Mouse (Mus musculus) ovary, postnatal 14 days (tissue): ENCODE data around the gene Mcrip1.
"Not testable (repeated sequence)": the region's sequence is repeated elsewhere in the genome, so short reads cannot be mapped to it uniquely, and the experiment has no call there.

Experiments
- DNase-seq: peaks from one replicate; pipeline ENCODE4 v3.0.0; 2022; ENCODE audit warnings: low spot score

The Mcrip1 gene

GRCm38 (mm10) chr11:120549168-120549945, at the start of gene Mcrip1:
TSS of gene Mcrip1 (minus strand) at chr11:120549727.
- peak; percentile 91 for DNase-seq

GRCm38 (mm10) chr11:120598990-120599549, 49.5 kb upstream of the Mcrip1 start:
- DNase-seq, result no peak

- peak; percentile 90 for DNase-seq
Observed at GRCm38 (mm10) chr11:120598283-120598989, 48.9 kb upstream of the Mcrip1 start, which contains the start of the genes Alyref and Anapc11. TSS of gene Alyref (minus strand) at chr11:120598365. TSS of gene Anapc11 (plus strand) at chr11:120598421.

- no peak for DNase-seq
Observed at GRCm38 (mm10) chr11:120597240-120598235, 48.0 kb upstream of the Mcrip1 start.

- DNase-seq, result no peak
Observed at GRCm38 (mm10) chr11:120588531-120588930, 39.0 kb upstream of the Mcrip1 start.

GRCm38 (mm10) chr11:120583937-120584336, 34.4 kb upstream of the Mcrip1 start:
- no peak for DNase-seq

GRCm38 (mm10) chr11:120582982-120583293, 33.4 kb upstream of the Mcrip1 start:
- DNase-seq, result not testable (repeated sequence)

GRCm38 (mm10) chr11:120582268-120582981, 32.9 kb upstream of the Mcrip1 start:
- DNase-seq, result no peak

- DNase-seq, result peak; percentile 86
Observed at GRCm38 (mm10) chr11:120581490-120582267, 32.2 kb upstream of the Mcrip1 start, which contains the start of gene Arhgdia. TSS of gene Arhgdia (minus strand) at chr11:120581624.

- no peak for DNase-seq
Observed at GRCm38 (mm10) chr11:120580871-120581331, 31.4 kb upstream of the Mcrip1 start.

- no peak for DNase-seq
Observed at GRCm38 (mm10) chr11:120580190-120580589, 30.7 kb upstream of the Mcrip1 start.

GRCm38 (mm10) chr11:120579316-120580107, 30.0 kb upstream of the Mcrip1 start:
- peak; percentile 63 for DNase-seq

GRCm38 (mm10) chr11:120578694-120579243, 29.2 kb upstream of the Mcrip1 start:
- DNase-seq, result no peak

- DNase-seq, result no peak
Observed at GRCm38 (mm10) chr11:120578024-120578693, 28.6 kb upstream of the Mcrip1 start.

- DNase-seq, result no peak
Observed at GRCm38 (mm10) chr11:120577211-120578023, 27.9 kb upstream of the Mcrip1 start.

- no peak for DNase-seq
Observed at GRCm38 (mm10) chr11:120576365-120576981, 26.9 kb upstream of the Mcrip1 start.

- no peak for DNase-seq
Observed at GRCm38 (mm10) chr11:120575940-120576339, 26.4 kb upstream of the Mcrip1 start.
